Mouse (Mus musculus) midbrain, embryonic 14.5 days (tissue): Measurements from ENCODE around the gene Hirip3. TPM values are rescaled to one million over a fixed set of nuclear protein-coding genes. Genes with fewer than 3 reads are reported as not detected.
A peak's percentile ranks its signal among the peaks of the same experiment; 100 is the strongest.

ENCODE experiments used
- ATAC-seq: fragments of 200-750 bp; cut with Nextera tagmentation; 2 replicates; pipeline ENCODE4 v1.8.0; 2017; ENCODE audit warnings: moderate number of reproducible peaks, moderate library complexity; ENCODE audit not compliant: low FRiP score, low TSS enrichment
- DNase-seq: peaks from one replicate; pipeline ENCODE4 v3.0.0-alpha.2; 2015
- H3K27ac ChIP-seq: fragments of 300-500 bp; sonication (generic); replicated peaks from 2 replicates; pipeline ENCODE4 v1.5.1; 2014; ENCODE audit warnings: mild to moderate bottlenecking, low read depth, low read length, moderate library complexity
- H3K27me3 ChIP-seq: fragments of 300-500 bp; sonication (generic); 2 replicates; pipeline ENCODE4 v1.6.1; 2014; ENCODE audit warnings: low read length, control low read depth, mixed read lengths; ENCODE audit not compliant: control insufficient read depth, insufficient read depth
- H3K36me3 ChIP-seq: fragments of 300-500 bp; sonication (generic); 2 replicates; pipeline ENCODE4 v1.6.1; 2014; ENCODE audit warnings: low read length, control low read depth; ENCODE audit not compliant: control insufficient read depth, insufficient read depth
- H3K4me1 ChIP-seq: fragments of 300-500 bp; sonication (generic); 2 replicates; pipeline ENCODE4 v1.6.1; 2014; ENCODE audit warnings: mild to moderate bottlenecking, antibody characterized with exemption, low read length, control low read depth; ENCODE audit not compliant: control insufficient read depth, insufficient read depth
- H3K4me2 ChIP-seq: fragments of 300-500 bp; sonication (generic); 2 replicates; pipeline ENCODE4 v1.6.1; 2014; ENCODE audit warnings: mild to moderate bottlenecking, low read length, moderate library complexity
- H3K4me3 ChIP-seq: fragments of 300-500 bp; sonication (generic); replicated peaks from 2 replicates; pipeline ENCODE4 v1.5.1; 2014; ENCODE audit warnings: low read depth, low read length
- H3K9ac ChIP-seq: fragments of 300-500 bp; sonication (generic); replicated peaks from 2 replicates; pipeline ENCODE4 v1.6.1; 2014; ENCODE audit warnings: mild to moderate bottlenecking, low read length, moderate library complexity
- H3K9me3 ChIP-seq: fragments of 300-500 bp; sonication (generic); 2 replicates; pipeline ENCODE4 v1.6.1; 2016; ENCODE audit warnings: low read length, control low read depth, mixed read lengths; ENCODE audit not compliant: control insufficient read depth
- WGBS: fragments of 180-500 bp; shearing (Covaris S2); extraction: QIAGEN DNeasy Blood & Tissue Kit; methylation state at CpG from one replicate; pipeline ENCODE4 v1.1.7; 2014; 5-methylcytosine and 5-hydroxymethylcytosine counted together
- polyA plus RNA-seq: library from polyadenylated mRNA; unstranded; fragments of >200 nt; fragmentation: Nextera tagmentation; extraction: Ambion mirVana; gene quantifications from 2 replicates; pipeline ENCODE4 v1.2.1, GENCODE M21; 2014

The Hirip3 gene
- polyA plus RNA-seq, 1 experiment from 2014 or later: 12.8 TPM

GRCm38 (mm10) chr7:126823940-126824339, 37.8 kb upstream of the Hirip3 start:
- H3K27me3 ChIP-seq: no peaks in the 10 kb centered on the region
- H3K36me3 ChIP-seq: peaks cover 17% of the 10 kb centered on the region
- ATAC-seq (peak; percentile 16; the same call in 1 of the 2 replicates), DNase-seq (peak; percentile 46)
- WGBS: 7% methylated on average over 10 of the region's 10 CpGs
- peak overlapping the region; percentile 67 for H3K4me3 ChIP-seq
- peak overlapping the region; percentile 66 for H3K4me2 ChIP-seq
- H3K9ac ChIP-seq: peak overlapping the region; percentile 73
- peak overlapping the region; percentile 91 for H3K27ac ChIP-seq
- peaks cover 27% of the 10 kb centered on the region for H3K4me1 ChIP-seq
- H3K9me3 ChIP-seq: no peaks in the 10 kb centered on the region

- H3K27ac ChIP-seq: no peak overlapping the region
- peak overlapping the region; percentile 14; the same call in 1 of the 2 replicates for H3K9ac ChIP-seq
- ATAC-seq (no peak), DNase-seq (no peak)
- H3K9me3 ChIP-seq: no peaks in the 10 kb centered on the region
- 24% methylated on average over 8 of the region's 8 CpGs for WGBS
- peaks cover 23% of the 10 kb centered on the region for H3K36me3 ChIP-seq
- peak overlapping the region; percentile 66 for H3K4me2 ChIP-seq
- H3K4me1 ChIP-seq: peaks cover 27% of the 10 kb centered on the region
- peak overlapping the region; percentile 67; the same call in 1 of the 2 replicates for H3K4me3 ChIP-seq
- H3K27me3 ChIP-seq: no peaks in the 10 kb centered on the region
Measured at GRCm38 (mm10) chr7:126825403-126825802, 36.4 kb upstream of the Hirip3 start.

- Histone ChIP-seq H3K27me3 (no peaks in the 10 kb centered on the region), H3K4me3 (no peak overlapping the region), H3K4me1 (peaks cover 27% of the 10 kb centered on the region), H3K9ac (no peak overlapping the region; the same call in 1 of the 2 replicates), H3K27ac (no peak overlapping the region), H3K36me3 (peaks cover 28% of the 10 kb centered on the region), H3K9me3 (no peaks in the 10 kb centered on the region), H3K4me2 (peak overlapping the region; percentile 66)
- DNase-seq (no peak), ATAC-seq (no peak)
- 81% methylated on average over 5 of the region's 5 CpGs for WGBS
Measured at GRCm38 (mm10) chr7:126825952-126826351, 35.8 kb upstream of the Hirip3 start.

GRCm38 (mm10) chr7:126831539-126831938, 30.2 kb upstream of the Hirip3 start, which contains the start of gene 4930451I11Rik:
Gene 4930451I11Rik, minus strand, starts transcription at chr7:126831639.
- ATAC-seq: no peak
- 57% methylated on average over 5 of the region's 5 CpGs for WGBS
- H3K9ac ChIP-seq: no peak within 1 kb of the TSS

GRCm38 (mm10) chr7:126832036-126832598, 29.7 kb upstream of the Hirip3 start:
- Histone ChIP-seq H3K4me3 (peak overlapping the region; percentile 25), H3K27me3 (no peaks in the 10 kb centered on the region), H3K27ac (peak overlapping the region; percentile 20; the same call in 1 of the 2 replicates), H3K9me3 (no peaks in the 10 kb centered on the region), H3K4me2 (peak overlapping the region; percentile 60), H3K9ac (no peak overlapping the region), H3K36me3 (peaks cover 20% of the 10 kb centered on the region), H3K4me1 (peaks cover 5% of the 10 kb centered on the region)
- DNase-seq (peak; percentile 92), ATAC-seq (peak; percentile 74)
- 0% methylated on average over 21 of the region's 21 CpGs for WGBS

More at GRCm38 (mm10) chr7:126831539-126831938, 30.2 kb upstream of the Hirip3 start, which contains the start of gene 4930451I11Rik:
- Histone ChIP-seq H3K9me3 (no peaks in the 10 kb centered on the region), H3K4me1 (peaks cover 5% of the 10 kb centered on the region), H3K36me3 (peaks cover 26% of the 10 kb centered on the region), H3K4me2 (peak within 1 kb of the TSS; percentile 60), H3K27me3 (no peaks in the 10 kb centered on the region), H3K4me3 (peak within 1 kb of the TSS; percentile 25), H3K27ac (peak within 1 kb of the TSS; percentile 20; the same call in 1 of the 2 replicates)
- no peak for DNase-seq

GRCm38 (mm10) chr7:126833294-126833693, 28.5 kb upstream of the Hirip3 start:
- WGBS: 93% methylated on average over 1 of the region's 1 CpGs

GRCm38 (mm10) chr7:126843276-126843675, 18.5 kb upstream of the Hirip3 start:
- no peak for ATAC-seq
- Histone ChIP-seq H3K36me3 (no peaks in the 10 kb centered on the region), H3K4me3 (no peak overlapping the region), H3K27me3 (no peaks in the 10 kb centered on the region), H3K9me3 (no peaks in the 10 kb centered on the region), H3K4me2 (no peak overlapping the region), H3K4me1 (peaks cover 11% of the 10 kb centered on the region), H3K27ac (no peak overlapping the region), H3K9ac (no peak overlapping the region)
- 84% methylated on average over 9 of the region's 9 CpGs for WGBS
- DNase-seq: no peak

More at GRCm38 (mm10) chr7:126833294-126833693, 28.5 kb upstream of the Hirip3 start:
- Histone ChIP-seq H3K27me3 (no peaks in the 10 kb centered on the region), H3K4me1 (peaks cover 5% of the 10 kb centered on the region), H3K36me3 (peaks cover 17% of the 10 kb centered on the region; the same call in 1 of the 2 replicates), H3K4me3 (no peak overlapping the region), H3K9ac (no peak overlapping the region), H3K27ac (no peak overlapping the region), H3K4me2 (no peak overlapping the region), H3K9me3 (no peaks in the 10 kb centered on the region)
- ATAC-seq (no peak), DNase-seq (no peak)

- H3K36me3 ChIP-seq: no peaks in the 10 kb centered on the region
- WGBS: 76% methylated on average over 2 of the region's 2 CpGs
- no peak overlapping the region for H3K27ac ChIP-seq
- H3K4me2 ChIP-seq: no peak overlapping the region
- DNase-seq (no peak), ATAC-seq (no peak)
- H3K27me3 ChIP-seq: peaks cover 7% of the 10 kb centered on the region; the same call in 1 of the 2 replicates
- H3K9me3 ChIP-seq: no peaks in the 10 kb centered on the region
- H3K4me1 ChIP-seq: peaks cover 21% of the 10 kb centered on the region
- H3K9ac ChIP-seq: no peak overlapping the region
- no peak overlapping the region for H3K4me3 ChIP-seq
Measured at GRCm38 (mm10) chr7:126845516-126845915, 16.3 kb upstream of the Hirip3 start.

GRCm38 (mm10) chr7:126847116-126847420, 14.7 kb upstream of the Hirip3 start, which contains the start of gene Doc2a:
Gene Doc2a, plus strand, starts transcription at chr7:126847416.
- Histone ChIP-seq H3K27me3 (peaks cover 7% of the 10 kb centered on the region; the same call in 1 of the 2 replicates), H3K4me2 (peak within 1 kb of the TSS; percentile 93), H3K36me3 (peaks cover 8% of the 10 kb centered on the region), H3K27ac (0 out of 2 replicates have a peak within 1 kb of the TSS, but pooled peaks have one; percentile 26), H3K9ac (peak within 1 kb of the TSS; percentile 55), H3K4me1 (peaks cover 21% of the 10 kb centered on the region), H3K9me3 (no peaks in the 10 kb centered on the region), H3K4me3 (peak within 1 kb of the TSS; percentile 45)
- no peak for DNase-seq
- no peak for ATAC-seq
- WGBS: 28% methylated on average over 4 of the region's 4 CpGs
